Mouse (Mus musculus) embryonic facial prominence, embryonic 14.5 days (tissue): ENCODE measurements at regions not wholly inside any gene's neighbourhood (a gene's known extent, or its start where the extent isn't known, plus 50 kb on each side); places are given as distances from the start of the nearest gene placed in this dataset.
A peak's percentile ranks its signal among the peaks of the same experiment; 100 is the strongest.

Experiments used
- ATAC-seq: fragments of 200-750 bp; cut with Nextera tagmentation; 2 replicates; pipeline ENCODE4 v1.8.0; 2017; ENCODE audit warnings: low read depth, moderate number of reproducible peaks, moderate TSS enrichment
- DNase-seq: peaks from one replicate; pipeline ENCODE4 v3.0.0-alpha.2; 2015; ENCODE audit warnings: low spot score
- H3K27ac ChIP-seq: fragments of 300-500 bp; sonication (generic); replicated peaks from 2 replicates; pipeline ENCODE4 v1.5.1; 2014; ENCODE audit warnings: low read depth, mild to moderate bottlenecking, low read length, moderate library complexity
- H3K27me3 ChIP-seq: fragments of 300-500 bp; sonication (generic); replicated peaks from 2 replicates; pipeline ENCODE4 v1.6.1; 2014; ENCODE audit warnings: low read length; ENCODE audit not compliant: control insufficient read depth, insufficient read depth
- H3K36me3 ChIP-seq: fragments of 300-500 bp; sonication (generic); 2 replicates; pipeline ENCODE4 v1.6.1; 2014; ENCODE audit warnings: low read length, mixed read lengths; ENCODE audit not compliant: control insufficient read depth, insufficient read depth
- H3K4me1 ChIP-seq: fragments of 300-500 bp; sonication (generic); 2 replicates; pipeline ENCODE4 v1.6.1; 2014; ENCODE audit warnings: antibody characterized with exemption, low read length; ENCODE audit not compliant: control insufficient read depth, insufficient read depth
- H3K4me2 ChIP-seq: fragments of 300-500 bp; sonication (generic); 2 replicates; pipeline ENCODE4 v1.6.1; 2014; ENCODE audit warnings: low read depth, mild to moderate bottlenecking, low read length, moderate library complexity, mixed read lengths
- H3K4me3 ChIP-seq: fragments of 300-500 bp; sonication (generic); 2 replicates; pipeline ENCODE4 v1.5.1; 2014; ENCODE audit warnings: low read depth, mild to moderate bottlenecking, low read length
- H3K9ac ChIP-seq: fragments of 300-500 bp; sonication (generic); 2 replicates; pipeline ENCODE4 v1.6.1; 2014; ENCODE audit warnings: low read depth, mild to moderate bottlenecking, low read length, moderate library complexity, mixed read lengths
- H3K9me3 ChIP-seq: fragments of 300-500 bp; sonication (generic); 2 replicates; pipeline ENCODE4 v1.6.1; 2016; ENCODE audit warnings: low read length; ENCODE audit not compliant: control insufficient read depth
- WGBS: fragments of 180-500 bp; shearing (Covaris S2); extraction: QIAGEN DNeasy Blood & Tissue Kit; methylation state at CpG from one replicate; pipeline ENCODE4 v1.1.7; 2014; 5-methylcytosine and 5-hydroxymethylcytosine counted together

DNA sequence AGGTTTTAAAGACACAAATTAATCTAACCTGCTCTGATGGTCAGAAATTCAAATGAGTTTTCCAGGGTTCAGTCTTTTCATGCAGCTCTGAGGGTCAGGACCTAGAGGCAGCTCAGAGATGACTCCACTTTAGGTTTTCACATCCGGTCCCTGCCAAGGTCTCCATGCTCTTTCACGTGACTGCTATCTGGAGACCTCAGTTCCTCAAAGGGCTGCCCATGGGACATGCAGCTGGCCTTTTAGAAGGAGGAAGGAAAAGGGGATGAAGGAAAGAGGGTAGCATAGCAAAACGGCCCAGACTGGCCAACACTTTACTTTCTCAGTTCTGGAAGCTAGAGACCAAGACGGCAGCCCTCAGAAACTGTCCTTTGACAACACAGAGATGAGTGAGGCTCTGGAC is 276.6 kb downstream of the Nuak1 start:
- DNase-seq, result no peak
- WGBS, result 75% methylated on average over 4 of the region's 4 CpGs
- H3K4me3 ChIP-seq, result no peak overlapping the region
- no peaks in the 10 kb centered on the region for H3K27me3 ChIP-seq
- H3K9me3 ChIP-seq, result no peaks in the 10 kb centered on the region
- H3K4me2 ChIP-seq, result no peak overlapping the region
- H3K36me3 ChIP-seq, result no peaks in the 10 kb centered on the region
- no peak for ATAC-seq
- H3K4me1 ChIP-seq, result no peaks in the 10 kb centered on the region
- H3K9ac ChIP-seq, result no peak overlapping the region
- H3K27ac ChIP-seq, result no peak overlapping the region

DNA sequence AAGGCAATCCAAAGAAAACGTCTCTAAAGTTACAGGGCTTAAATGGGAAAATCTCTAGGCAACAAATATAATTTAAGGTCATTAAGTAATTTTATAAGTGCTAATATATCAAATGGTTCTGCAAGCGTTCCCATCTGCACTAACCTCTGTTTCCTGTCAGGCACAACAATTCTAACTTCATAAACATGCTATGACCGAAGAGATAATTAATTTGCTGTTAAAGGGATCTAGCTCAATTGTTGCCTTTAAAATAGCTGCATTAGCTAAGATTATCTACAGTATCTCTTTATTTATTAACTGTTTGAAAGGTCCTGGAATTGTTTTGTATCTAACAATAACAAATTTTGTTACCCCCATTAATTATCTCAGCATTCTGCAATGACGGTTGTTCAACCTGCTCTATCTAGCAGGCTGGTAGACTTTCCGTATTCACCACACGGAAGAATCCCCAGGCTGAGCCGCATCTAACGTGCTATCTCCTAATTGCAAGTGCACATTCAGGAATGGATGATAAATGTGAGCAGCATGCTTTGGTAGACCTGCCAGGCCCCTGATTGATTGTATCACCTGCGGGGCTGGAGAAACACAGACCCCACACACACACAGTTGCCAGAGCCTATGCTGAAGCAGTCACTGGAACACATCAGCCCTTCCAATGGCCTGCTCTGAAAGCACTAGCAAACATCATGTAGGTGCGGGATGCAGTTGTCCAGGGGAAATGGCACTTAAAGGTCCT is 274.4 kb downstream of the Nuak1 start:
- ATAC-seq, result no peak
- no peaks in the 10 kb centered on the region for H3K9me3 ChIP-seq
- H3K9ac ChIP-seq, result no peak overlapping the region
- WGBS, result 63% methylated on average over 10 of the region's 10 CpGs
- H3K27ac ChIP-seq, result no peak overlapping the region
- no peak overlapping the region for H3K4me3 ChIP-seq
- no peaks in the 10 kb centered on the region for H3K4me1 ChIP-seq
- H3K36me3 ChIP-seq, result no peaks in the 10 kb centered on the region
- no peak overlapping the region for H3K4me2 ChIP-seq
- no peaks in the 10 kb centered on the region for H3K27me3 ChIP-seq
- DNase-seq, result no peak

DNA sequence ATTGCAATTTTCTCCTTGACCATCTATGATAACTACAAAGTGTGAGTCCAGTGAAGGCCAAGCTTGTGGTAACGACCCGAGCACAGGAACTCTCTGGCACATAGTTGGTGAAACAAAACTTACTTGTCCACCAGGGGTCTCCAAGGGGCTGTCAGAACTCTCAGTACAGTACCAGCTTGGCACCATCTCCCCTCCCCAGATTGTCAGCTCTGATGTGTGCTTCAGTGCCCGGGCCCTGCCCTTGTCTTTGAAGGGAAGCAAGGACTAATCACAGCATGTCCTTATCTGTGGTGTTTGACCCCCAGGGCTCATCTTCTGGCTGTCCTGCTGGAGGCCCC is 273.9 kb downstream of the Nuak1 start:
- WGBS, result 51% methylated on average over 3 of the region's 3 CpGs
- DNase-seq (peak; percentile 51), ATAC-seq (no peak)
- no peak overlapping the region for H3K27ac ChIP-seq
- no peaks in the 10 kb centered on the region for H3K9me3 ChIP-seq
- no peaks in the 10 kb centered on the region for H3K27me3 ChIP-seq
- peaks cover 2% of the 10 kb centered on the region; the same call in 1 of the 2 replicates for H3K4me1 ChIP-seq
- no peak overlapping the region for H3K4me2 ChIP-seq
- H3K9ac ChIP-seq, result no peak overlapping the region
- no peaks in the 10 kb centered on the region for H3K36me3 ChIP-seq
- no peak overlapping the region for H3K4me3 ChIP-seq

DNA sequence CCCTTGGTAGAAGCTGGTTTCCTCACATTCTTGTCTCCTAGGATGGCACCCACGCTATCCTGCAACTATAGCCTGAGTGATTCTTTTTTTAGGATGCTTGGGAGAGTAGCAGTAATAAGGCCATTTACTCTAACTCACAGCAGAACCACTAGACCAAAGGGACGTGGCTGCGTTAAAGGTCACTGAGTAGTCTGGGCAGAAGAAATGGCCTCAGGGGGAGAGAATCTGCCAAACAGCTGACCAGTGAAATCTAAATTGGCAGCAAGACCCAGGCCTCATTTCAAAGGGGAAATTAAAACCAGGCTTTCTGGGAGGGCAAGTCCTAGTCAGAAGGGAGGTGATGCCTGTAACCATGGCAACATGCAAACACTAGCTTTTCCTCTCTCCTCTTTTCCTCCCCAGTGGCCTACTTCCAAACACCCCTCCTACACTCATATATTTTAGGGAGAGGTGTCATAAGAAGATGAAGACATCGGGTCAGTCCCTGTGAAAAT is 267.5 kb downstream of the Nuak1 start:
- WGBS, result 29% methylated on average over 4 of the region's 4 CpGs
- Histone ChIP-seq H3K4me3 (no peak overlapping the region), H3K36me3 (no peaks in the 10 kb centered on the region), H3K4me2 (peak overlapping the region; percentile 3; the same call in 1 of the 2 replicates), H3K27me3 (no peaks in the 10 kb centered on the region), H3K27ac (no peak overlapping the region), H3K9ac (no peak overlapping the region), H3K9me3 (no peaks in the 10 kb centered on the region), H3K4me1 (peaks cover 19% of the 10 kb centered on the region)
- ATAC-seq (peak; percentile 78), DNase-seq (peak; percentile 81)

DNA sequence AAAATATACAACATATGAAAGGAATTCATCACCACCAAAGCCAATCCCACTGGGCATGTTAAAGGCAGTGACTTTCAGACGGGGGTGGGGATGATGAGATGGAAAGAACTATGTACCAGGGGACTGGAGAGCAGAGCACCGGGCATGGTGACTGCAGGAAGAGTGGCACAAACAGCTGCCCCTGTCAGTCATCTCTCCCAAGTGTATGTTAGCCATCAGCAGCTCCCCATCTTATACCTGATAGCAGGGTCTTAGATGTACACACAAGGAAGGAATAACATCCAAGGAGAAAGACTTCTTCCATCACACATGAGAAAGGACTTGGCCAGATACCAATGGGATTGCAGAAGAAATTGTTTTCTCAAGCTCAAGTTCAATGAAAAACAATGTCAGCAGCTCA is 257.2 kb downstream of the Nuak1 start:
- Histone ChIP-seq H3K4me1 (no peaks in the 10 kb centered on the region), H3K9me3 (no peaks in the 10 kb centered on the region), H3K9ac (no peak overlapping the region), H3K27me3 (no peaks in the 10 kb centered on the region), H3K36me3 (no peaks in the 10 kb centered on the region), H3K4me3 (no peak overlapping the region), H3K27ac (no peak overlapping the region), H3K4me2 (no peak overlapping the region)
- DNase-seq, result no peak
- 67% methylated on average over 2 of the region's 2 CpGs for WGBS
- ATAC-seq, result no peak

DNA sequence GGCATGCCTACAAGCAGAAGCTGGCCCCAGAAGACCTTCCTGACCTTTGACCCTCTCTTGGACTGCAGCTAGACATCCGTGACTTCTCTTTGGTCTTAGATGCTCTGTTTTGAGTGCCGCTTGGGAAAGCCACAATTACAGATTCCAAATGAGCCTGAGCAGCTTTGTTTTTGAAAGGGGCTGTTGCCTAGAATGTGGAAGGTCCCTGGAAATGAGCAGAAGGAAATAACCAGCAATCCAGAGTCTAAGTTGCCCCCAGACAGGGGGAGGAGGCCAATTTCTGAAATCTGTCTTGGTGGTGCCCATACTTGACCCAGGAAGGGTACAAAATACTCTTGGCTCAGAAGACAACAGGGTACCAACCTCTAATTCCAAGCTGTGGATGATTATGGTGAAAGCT is 253.9 kb downstream of the Nuak1 start:
- Histone ChIP-seq H3K27me3 (no peaks in the 10 kb centered on the region), H3K4me1 (no peaks in the 10 kb centered on the region), H3K4me2 (no peak overlapping the region), H3K9me3 (no peaks in the 10 kb centered on the region), H3K4me3 (no peak overlapping the region), H3K9ac (no peak overlapping the region), H3K36me3 (no peaks in the 10 kb centered on the region), H3K27ac (no peak overlapping the region)
- ATAC-seq (no peak), DNase-seq (no peak)
- WGBS, result 38% methylated on average over 2 of the region's 2 CpGs

DNA sequence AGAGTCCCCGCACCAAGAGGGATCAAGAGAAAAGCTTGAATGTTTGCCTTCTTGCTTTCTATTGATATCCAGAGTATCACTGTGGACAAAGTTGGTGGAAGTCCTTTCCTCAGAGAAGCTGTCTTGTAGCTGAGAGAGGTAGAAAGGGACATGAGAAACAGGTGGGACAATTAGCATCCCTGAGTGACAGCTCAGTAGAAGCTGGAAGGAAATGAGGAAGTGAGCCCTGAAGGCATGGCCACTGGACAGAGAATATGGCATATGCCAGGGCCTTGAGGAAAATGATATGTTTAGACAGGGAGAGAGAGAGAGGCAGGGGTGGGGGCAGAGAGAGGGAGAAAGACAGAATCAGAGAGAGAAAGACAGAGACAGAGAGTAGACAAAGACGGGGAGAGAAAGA is 241.4 kb downstream of the Nuak1 start:
- 76% methylated on average over 2 of the region's 2 CpGs for WGBS
- H3K27me3 ChIP-seq, result no peaks in the 10 kb centered on the region
- no peaks in the 10 kb centered on the region for H3K36me3 ChIP-seq
- no peak overlapping the region for H3K4me3 ChIP-seq
- H3K9ac ChIP-seq, result no peak overlapping the region
- H3K4me1 ChIP-seq, result peaks cover 3% of the 10 kb centered on the region; the same call in 1 of the 2 replicates
- no peak overlapping the region for H3K4me2 ChIP-seq
- ATAC-seq (no peak), DNase-seq (no peak)
- H3K9me3 ChIP-seq, result no peaks in the 10 kb centered on the region
- H3K27ac ChIP-seq, result no peak overlapping the region

DNA sequence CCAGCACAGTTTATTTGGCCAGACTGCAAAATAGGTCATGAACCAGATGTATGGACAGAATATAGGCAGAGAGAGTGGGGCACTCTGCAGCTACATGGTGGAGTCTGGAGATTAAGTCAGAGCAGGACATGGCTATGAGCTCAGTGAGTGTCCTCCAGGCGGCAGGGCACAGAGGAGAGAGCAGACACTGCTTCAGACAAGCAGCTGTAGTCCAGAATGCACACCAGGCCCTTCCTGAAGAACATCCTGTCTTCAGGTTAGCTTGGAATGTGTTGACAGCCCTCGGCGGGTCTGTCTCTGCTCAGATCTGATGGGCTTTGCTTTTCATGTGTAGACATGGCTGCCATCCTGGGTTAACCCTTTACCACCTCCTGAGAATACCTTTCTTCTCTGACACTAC is 238.6 kb downstream of the Nuak1 start:
- H3K4me2 ChIP-seq, result no peak overlapping the region
- peak; percentile 12 for DNase-seq
- 37% methylated on average over 3 of the region's 3 CpGs for WGBS

More for the DNA sequence above, 238.6 kb downstream of the Nuak1 start:
- Histone ChIP-seq H3K36me3 (no peaks in the 10 kb centered on the region), H3K9ac (no peak overlapping the region), H3K27ac (no peak overlapping the region), H3K27me3 (no peaks in the 10 kb centered on the region), H3K9me3 (0 out of 2 replicates have a peak, but pooled peaks cover 1% of the 10 kb centered on the region), H3K4me3 (no peak overlapping the region), H3K4me1 (peaks cover 3% of the 10 kb centered on the region; the same call in 1 of the 2 replicates)
- ATAC-seq, result no peak
